8 mouse cellular contexts compared by ENCODE assay signal in genomic region chr1:75652547-75652946, GRCm38 (mm10).
DNase-seq lines count a peak whose midpoint lies in the region; ATAC-seq lines count a peak whose summit lies in the region.

No protein-coding gene starts in this region.

- WGBS in forebrain, embryonic 12.5 days = 17% methylated on average over 10 of the region's 10 CpGs

- H3K9ac ChIP-seq in forebrain, embryonic 12.5 days = no peak overlapping the region

- peaks cover 14% of the 10 kb centered on the region for H3K4me1 ChIP-seq in forebrain, embryonic 12.5 days

- H3K4me3 ChIP-seq in forebrain, embryonic 12.5 days (replicated peaks) = no peak overlapping the region

- no peak overlapping the region for H3K4me2 ChIP-seq in forebrain, embryonic 12.5 days

- H3K36me3 ChIP-seq in forebrain, embryonic 12.5 days (replicated peaks) = no peaks in the 10 kb centered on the region

- ATAC-seq in forebrain, embryonic 12.5 days (ENCODE audit: low FRiP score) = peak; percentile 64; the same call in 1 of the 2 replicates

- no peaks in the 10 kb centered on the region for H3K9me3 ChIP-seq in forebrain, embryonic 12.5 days

- peaks cover 38% of the 10 kb centered on the region for H3K27me3 ChIP-seq in forebrain, embryonic 12.5 days

- no peak overlapping the region for H3K27ac ChIP-seq in forebrain, embryonic 12.5 days

- intact Hi-C loops in left cerebral cortex, postnatal 36 days (cut with DNase I) = loop anchor here (2.0 to 5.0 kb wide), 2 partner anchors 275 to 1864 kb away; no protein-coding TSS in a partner anchor

- DNase-seq in urinary bladder, postnatal 14 days (ENCODE audit: low spot score) = peak; percentile 57
- DNase-seq in urinary bladder, postnatal 10 days (ENCODE audit: low spot score) = no peak
- DNase-seq in brain, embryonic 18.5 days (ENCODE audit: low read depth, low spot score) = peak; percentile 60
- DNase-seq in kidney, adult 8-10 months = peak; percentile 30 to 68
- peak; percentile 61 to 64 for DNase-seq in left cerebral cortex, postnatal 36 days (ENCODE audit: low spot score in 2 of 2)
- DNase-seq in ovary, postnatal 36 days (ENCODE audit: low spot score) = peak; percentile 31
- DNase-seq in spleen, adult 12 weeks (ENCODE audit: low spot score) = no peak

Comparison
In these comparisons a context has a peak if more than half of its experiments do, and no peak if none do; other contexts are left out.
1. DNase-seq: peak in urinary bladder, postnatal 14 days (single experiment), brain, embryonic 18.5 days (single experiment), kidney, adult 8-10 months (2 of 2), left cerebral cortex, postnatal 36 days (2 of 2) and ovary, postnatal 36 days (single experiment); none in urinary bladder, postnatal 10 days (single experiment) and spleen, adult 12 weeks (single experiment).